Mouse (Mus musculus) hindbrain, embryonic 16.5 days (tissue): ENCODE measurements around the gene Zbtb1. TPM values are rescaled to one million over a fixed set of nuclear protein-coding genes. Genes with fewer than 3 reads are reported as not detected.
A peak's percentile ranks its signal among the peaks of the same experiment; 100 is the strongest.

ENCODE experiments used
- ATAC-seq: fragments of 200-750 bp; cut with Nextera tagmentation; 2 replicates; pipeline ENCODE4 v1.8.0; 2017; ENCODE audit warnings: moderate TSS enrichment, moderate library complexity
- H3K27ac ChIP-seq: fragments of 300-500 bp; sonication (generic); 2 replicates; pipeline ENCODE4 v1.5.1; 2014; ENCODE audit warnings: low read depth, mild to moderate bottlenecking, control low read depth, low read length, moderate library complexity
- H3K27me3 ChIP-seq: fragments of 300-500 bp; sonication (generic); replicated peaks from 2 replicates; pipeline ENCODE4 v1.6.1; 2014; ENCODE audit warnings: low read length; ENCODE audit not compliant: control insufficient read depth, insufficient read depth
- H3K36me3 ChIP-seq: fragments of 300-500 bp; sonication (generic); 2 replicates; pipeline ENCODE4 v1.6.1; 2014; ENCODE audit warnings: mild to moderate bottlenecking, low read length, moderate library complexity, mixed read lengths; ENCODE audit not compliant: control insufficient read depth, insufficient read depth
- H3K4me1 ChIP-seq: fragments of 300-500 bp; sonication (generic); 2 replicates; pipeline ENCODE4 v1.6.1; 2014; ENCODE audit warnings: low read depth, low read length; ENCODE audit not compliant: control insufficient read depth, insufficient read depth
- H3K4me2 ChIP-seq: fragments of 300-500 bp; sonication (generic); 2 replicates; pipeline ENCODE4 v1.6.1; 2014; ENCODE audit warnings: mild to moderate bottlenecking, low read length, control low read depth, moderate library complexity
- H3K4me3 ChIP-seq: fragments of 300-500 bp; sonication (generic); 2 replicates; pipeline ENCODE4 v1.5.1; 2014; ENCODE audit warnings: mild to moderate bottlenecking, low read length, control low read depth, moderate library complexity
- H3K9ac ChIP-seq: fragments of 300-500 bp; sonication (generic); 2 replicates; pipeline ENCODE4 v1.6.1; 2014; ENCODE audit warnings: low read depth, mild to moderate bottlenecking, control low read depth, low read length, moderate library complexity
- H3K9me3 ChIP-seq: fragments of 300-500 bp; sonication (generic); 2 replicates; pipeline ENCODE4 v1.6.1; 2014; ENCODE audit warnings: mild to moderate bottlenecking, low read length, moderate library complexity; ENCODE audit not compliant: control insufficient read depth
- WGBS: fragments of 180-500 bp; shearing (Covaris S2); extraction: QIAGEN DNeasy Blood & Tissue Kit; methylation state at CpG from one replicate; pipeline ENCODE4 v1.1.7; 2014; 5-methylcytosine and 5-hydroxymethylcytosine counted together
- polyA plus RNA-seq: library from polyadenylated mRNA; unstranded; fragments of >200 nt; fragmentation: Nextera tagmentation; extraction: Ambion mirVana; gene quantifications from 2 replicates; pipeline ENCODE4 v1.2.1, GENCODE M21; 2015

Gene Zbtb1
- polyA plus RNA-seq, 1 experiment from 2014 or later, result 3.2 TPM

DNA sequence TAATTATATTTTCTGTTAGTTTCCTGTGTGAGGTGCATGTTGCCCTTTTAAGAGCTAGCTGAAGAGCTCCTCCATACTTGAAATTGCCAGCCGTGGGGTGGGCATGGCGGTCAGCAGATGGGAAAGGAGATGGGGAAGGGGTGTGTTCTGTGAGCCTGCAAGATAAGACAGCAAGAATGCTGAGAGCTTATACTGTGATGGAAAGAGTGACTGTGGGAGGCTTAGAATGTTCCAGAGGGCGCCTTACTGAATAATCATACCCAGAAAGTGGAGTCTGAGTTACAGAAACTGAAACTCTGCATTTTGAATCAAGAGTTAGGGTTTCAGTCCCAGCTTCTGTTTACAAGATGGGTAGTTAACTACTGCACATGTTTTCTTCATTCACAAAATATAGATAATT is 5.4 kb downstream of the Zbtb1 start:
- peaks cover 9% of the 10 kb centered on the region for H3K4me1 ChIP-seq
- 92% methylated on average over 3 of the region's 3 CpGs for WGBS
- no peak overlapping the region for H3K27ac ChIP-seq
- no peak overlapping the region for H3K4me2 ChIP-seq
- no peak overlapping the region for H3K9ac ChIP-seq
- H3K36me3 ChIP-seq, result no peaks in the 10 kb centered on the region
- no peak for ATAC-seq
- no peaks in the 10 kb centered on the region for H3K9me3 ChIP-seq
- H3K27me3 ChIP-seq, result no peaks in the 10 kb centered on the region
- H3K4me3 ChIP-seq, result no peak overlapping the region

DNA sequence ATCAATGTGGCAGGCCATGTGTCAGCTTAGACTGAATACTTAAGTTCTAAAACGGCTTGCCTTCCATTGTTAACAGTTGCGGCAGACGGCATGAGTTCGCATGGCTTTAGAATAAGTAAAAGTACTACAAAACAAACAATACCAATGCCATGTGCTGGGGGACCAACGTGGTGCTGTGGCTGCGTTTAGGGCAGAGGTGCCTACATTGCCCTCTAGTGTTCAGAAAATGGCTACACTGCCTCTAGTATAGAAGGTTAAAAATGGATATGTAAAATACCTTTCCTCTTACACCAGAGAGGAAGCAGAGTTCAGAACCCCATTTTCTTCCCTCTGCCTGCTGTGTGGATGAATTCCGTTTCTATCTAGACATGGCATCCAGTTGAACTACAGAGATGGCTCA is 6.6 kb downstream of the Zbtb1 start:
- Histone ChIP-seq H3K4me2 (no peak overlapping the region), H3K9me3 (no peaks in the 10 kb centered on the region), H3K4me1 (peaks cover 7% of the 10 kb centered on the region), H3K4me3 (no peak overlapping the region), H3K36me3 (no peaks in the 10 kb centered on the region), H3K9ac (no peak overlapping the region), H3K27me3 (no peaks in the 10 kb centered on the region), H3K27ac (no peak overlapping the region)
- no peak for ATAC-seq
- 36% methylated on average over 7 of the region's 7 CpGs for WGBS

DNA sequence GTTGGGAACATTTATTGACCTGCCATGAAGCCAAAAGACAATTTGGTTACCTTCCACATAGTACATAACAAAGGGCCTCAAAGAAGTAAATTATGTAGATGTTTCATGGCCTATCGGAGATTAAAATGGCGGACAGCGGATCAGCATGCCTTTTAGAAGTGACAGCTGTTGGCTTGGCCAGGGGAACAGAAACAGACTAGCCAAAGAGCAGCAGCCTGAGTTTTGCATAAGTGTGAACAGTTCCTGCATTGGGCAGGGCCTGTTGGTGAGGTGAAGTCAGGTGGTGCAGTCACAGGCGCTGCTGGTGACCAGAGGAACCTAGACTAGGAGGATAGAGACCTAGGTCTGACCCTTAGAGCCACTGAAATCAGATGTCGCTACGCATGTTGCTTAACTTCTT is 7.0 kb downstream of the Zbtb1 start:
- ATAC-seq, result no peak
- 87% methylated on average over 6 of the region's 6 CpGs for WGBS
- Histone ChIP-seq H3K9me3 (no peaks in the 10 kb centered on the region), H3K4me2 (no peak overlapping the region), H3K36me3 (no peaks in the 10 kb centered on the region), H3K4me3 (no peak overlapping the region), H3K9ac (no peak overlapping the region), H3K4me1 (peaks cover 3% of the 10 kb centered on the region), H3K27me3 (no peaks in the 10 kb centered on the region), H3K27ac (no peak overlapping the region)

DNA sequence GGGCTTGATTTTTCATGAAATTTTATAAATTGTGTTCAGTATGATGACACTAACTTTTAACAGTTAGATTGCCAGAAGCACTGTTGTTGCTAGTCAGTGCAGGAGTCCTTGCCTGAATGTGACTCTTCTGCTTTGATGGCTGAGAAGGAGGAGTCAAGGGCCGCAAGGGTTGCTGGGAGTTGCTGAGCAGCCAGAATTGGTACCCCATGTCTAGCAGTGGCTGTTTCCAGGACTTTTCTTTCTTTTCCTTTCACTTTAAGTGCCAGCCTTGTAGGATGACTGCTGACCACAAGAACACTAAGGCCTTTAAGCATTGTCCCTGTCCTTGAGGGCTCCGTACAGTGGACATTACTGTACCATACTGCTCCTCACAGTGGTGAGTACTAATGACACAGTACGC is 7.7 kb downstream of the Zbtb1 start:
- H3K27ac ChIP-seq, result no peak overlapping the region
- no peaks in the 10 kb centered on the region for H3K9me3 ChIP-seq
- H3K4me3 ChIP-seq, result no peak overlapping the region
- no peaks in the 10 kb centered on the region for H3K27me3 ChIP-seq
- no peak overlapping the region for H3K4me2 ChIP-seq
- H3K36me3 ChIP-seq, result no peaks in the 10 kb centered on the region
- H3K9ac ChIP-seq, result no peak overlapping the region
- 91% methylated on average over 3 of the region's 3 CpGs for WGBS
- no peak for ATAC-seq
- H3K4me1 ChIP-seq, result no peaks in the 10 kb centered on the region

DNA sequence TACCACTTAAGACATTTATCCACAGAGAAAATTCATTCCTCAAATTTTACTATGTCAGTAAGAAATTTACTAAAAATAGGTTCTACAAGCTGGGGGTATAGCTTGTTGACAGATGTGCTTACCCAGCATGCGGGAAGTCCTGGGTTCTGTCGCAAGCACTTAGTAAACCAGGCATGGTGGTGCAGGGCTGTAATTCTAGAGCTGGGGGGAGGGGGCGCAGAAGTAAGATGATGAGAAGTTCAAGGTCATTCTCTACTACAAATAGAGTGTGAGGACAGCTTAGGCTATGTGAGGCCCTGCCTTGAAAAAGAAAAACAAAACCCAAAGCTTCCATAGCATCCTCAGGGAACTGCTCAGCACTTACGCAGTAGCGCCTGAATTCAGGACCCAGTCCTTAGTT is 8.5 kb downstream of the Zbtb1 start:
- Histone ChIP-seq H3K27me3 (no peaks in the 10 kb centered on the region), H3K27ac (no peak overlapping the region), H3K4me3 (no peak overlapping the region), H3K4me1 (no peaks in the 10 kb centered on the region), H3K9me3 (no peaks in the 10 kb centered on the region), H3K9ac (no peak overlapping the region), H3K36me3 (no peaks in the 10 kb centered on the region), H3K4me2 (no peak overlapping the region)
- ATAC-seq, result no peak
- 93% methylated on average over 5 of the region's 5 CpGs for WGBS

DNA sequence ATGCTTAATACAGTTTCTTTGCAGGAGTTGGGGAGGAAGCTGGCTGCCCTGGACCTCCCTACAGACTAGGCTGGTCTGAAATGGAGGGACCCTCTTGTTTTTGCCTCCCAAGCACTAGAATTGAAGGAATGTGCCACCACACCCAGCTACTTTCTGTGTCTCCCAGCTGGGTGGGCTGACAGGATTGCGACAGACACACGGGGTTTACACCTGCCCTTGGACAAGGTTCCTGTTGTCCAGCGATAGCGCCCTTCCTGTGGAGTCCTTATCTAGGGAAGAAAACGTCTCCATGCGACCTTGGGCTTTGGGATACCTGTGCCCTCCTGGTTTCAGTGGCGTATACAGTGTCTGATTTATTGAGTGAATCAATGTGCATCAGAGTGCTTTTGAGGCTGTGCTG is 10.1 kb downstream of the Zbtb1 start:
- no peak for ATAC-seq
- no peaks in the 10 kb centered on the region for H3K9me3 ChIP-seq
- 88% methylated on average over 7 of the region's 7 CpGs for WGBS
- no peaks in the 10 kb centered on the region for H3K36me3 ChIP-seq
- H3K4me1 ChIP-seq, result no peaks in the 10 kb centered on the region
- H3K27me3 ChIP-seq, result no peaks in the 10 kb centered on the region
- H3K9ac ChIP-seq, result no peak overlapping the region
- H3K4me2 ChIP-seq, result no peak overlapping the region
- no peak overlapping the region for H3K27ac ChIP-seq
- H3K4me3 ChIP-seq, result no peak overlapping the region

DNA sequence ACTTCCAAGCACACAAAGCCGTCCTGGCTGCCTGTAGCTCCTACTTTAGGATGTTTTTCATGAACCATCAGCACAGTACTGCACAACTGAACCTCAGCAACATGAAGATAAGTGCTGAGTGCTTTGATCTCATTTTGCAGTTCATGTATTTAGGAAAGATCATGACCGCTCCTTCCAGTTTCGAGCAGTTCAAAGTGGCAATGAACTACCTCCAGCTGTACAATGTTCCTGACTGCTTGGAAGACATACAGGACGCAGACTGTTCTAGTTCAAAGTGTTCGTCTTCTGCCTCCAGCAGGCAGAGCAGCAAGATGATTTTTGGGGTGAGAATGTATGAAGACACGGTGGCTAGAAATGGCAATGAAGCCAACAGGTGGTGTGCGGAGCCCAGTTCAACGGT is 15.3 kb downstream of the Zbtb1 start:
- Histone ChIP-seq H3K27ac (no peak overlapping the region), H3K9ac (no peak overlapping the region), H3K4me1 (no peaks in the 10 kb centered on the region), H3K36me3 (0 out of 2 replicates have a peak, but pooled peaks cover 2% of the 10 kb centered on the region), H3K27me3 (no peaks in the 10 kb centered on the region), H3K9me3 (no peaks in the 10 kb centered on the region), H3K4me3 (no peak overlapping the region), H3K4me2 (no peak overlapping the region)
- 94% methylated on average over 8 of the region's 8 CpGs for whole genome bisulfite sequencing
- ATAC-seq, result no peak

DNA sequence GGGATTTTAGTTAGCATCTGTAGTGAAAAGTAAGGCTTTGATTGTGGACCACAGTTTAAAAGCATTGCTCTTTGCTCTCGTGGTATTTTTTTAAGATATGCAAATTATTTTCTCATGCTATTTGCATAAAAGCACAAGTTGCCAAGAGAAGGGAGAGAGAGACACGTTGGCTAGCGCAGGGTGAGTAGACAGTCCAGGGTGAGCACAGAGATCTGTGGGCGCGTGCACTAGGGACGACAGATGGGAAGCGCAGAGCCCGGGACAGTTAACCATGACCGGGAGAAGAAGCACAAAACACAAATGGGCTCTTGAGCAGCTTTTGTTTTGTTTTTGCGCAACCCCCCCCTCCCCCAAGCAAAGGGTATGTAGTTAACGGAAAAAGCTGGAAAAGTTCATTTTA is 18.7 kb downstream of the Zbtb1 start:
- WGBS, result 53% methylated on average over 11 of the region's 11 CpGs
- Histone ChIP-seq H3K27me3 (no peaks in the 10 kb centered on the region), H3K27ac (no peak overlapping the region), H3K9me3 (no peaks in the 10 kb centered on the region), H3K36me3 (0 out of 2 replicates have a peak, but pooled peaks cover 2% of the 10 kb centered on the region), H3K4me3 (no peak overlapping the region), H3K4me1 (no peaks in the 10 kb centered on the region), H3K9ac (no peak overlapping the region), H3K4me2 (no peak overlapping the region)
- ATAC-seq, result peak; percentile 60; the same call in 1 of the 2 replicates

DNA sequence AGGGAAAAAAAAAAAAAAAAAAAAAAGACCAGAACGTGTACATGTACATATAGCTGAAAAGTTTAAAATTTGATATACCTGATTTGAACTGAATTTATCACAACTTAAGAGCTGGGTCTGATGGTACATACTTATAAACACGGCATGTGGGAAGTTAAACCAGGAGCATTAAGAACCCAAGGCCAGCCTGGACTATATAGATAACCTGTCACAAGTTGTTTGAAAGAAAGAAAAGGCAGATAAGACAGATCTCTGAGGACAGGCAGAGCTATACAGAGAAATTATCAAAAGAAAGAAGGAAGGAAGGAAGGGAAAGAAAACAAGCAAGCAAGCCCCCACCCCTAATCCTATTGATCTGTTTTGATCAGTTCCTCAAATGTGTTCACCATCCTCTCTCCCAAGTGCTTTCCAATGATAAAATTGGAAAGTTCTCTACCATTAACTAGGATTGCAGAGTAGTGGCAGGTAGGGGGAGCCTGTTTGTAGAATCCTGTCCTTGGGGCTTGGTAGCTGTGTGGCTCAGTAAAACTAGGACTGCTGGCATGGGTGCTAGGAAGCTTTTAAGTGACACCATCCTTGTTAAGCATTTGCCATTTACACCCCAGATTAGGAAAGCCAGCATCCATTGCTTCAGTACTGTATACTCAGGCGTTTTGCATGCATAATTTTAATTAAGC is 21.7 kb downstream of the Zbtb1 start:
- H3K4me3 ChIP-seq, result no peak overlapping the region
- 87% methylated on average over 3 of the region's 3 CpGs for WGBS
- H3K4me1 ChIP-seq, result no peaks in the 10 kb centered on the region

DNA sequence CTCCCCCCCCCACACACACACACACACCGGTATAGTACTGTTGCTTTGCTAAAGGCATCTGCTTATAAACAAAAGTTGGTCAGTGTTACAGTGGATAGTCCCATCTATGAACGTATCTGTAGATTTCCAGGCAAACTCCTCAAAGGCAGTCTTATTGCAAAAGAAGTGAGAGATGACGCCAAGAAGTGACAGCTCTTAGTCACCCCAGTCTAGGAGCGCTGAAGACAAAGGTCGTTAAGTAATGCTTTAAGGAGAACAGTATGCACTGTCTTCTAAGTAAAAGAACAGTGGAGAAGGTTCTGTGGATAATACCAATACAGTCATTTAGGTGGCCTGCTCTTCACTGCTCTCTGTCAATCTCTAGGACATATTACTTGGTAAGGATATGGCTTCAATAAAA is 22.9 kb downstream of the Zbtb1 start:
- ATAC-seq, result no peak
- H3K4me3 ChIP-seq, result no peak overlapping the region
- H3K27ac ChIP-seq, result no peak overlapping the region
- no peaks in the 10 kb centered on the region for H3K4me1 ChIP-seq
- 86% methylated on average over 5 of the region's 5 CpGs for WGBS
- no peaks in the 10 kb centered on the region for H3K9me3 ChIP-seq
- no peaks in the 10 kb centered on the region for H3K27me3 ChIP-seq
- H3K36me3 ChIP-seq, result no peaks in the 10 kb centered on the region
- no peak overlapping the region for H3K4me2 ChIP-seq
- no peak overlapping the region for H3K9ac ChIP-seq

More for the DNA sequence above, 21.7 kb downstream of the Zbtb1 start:
- no peaks in the 10 kb centered on the region for H3K9me3 ChIP-seq
- no peaks in the 10 kb centered on the region for H3K36me3 ChIP-seq
- H3K4me2 ChIP-seq, result no peak overlapping the region
- no peaks in the 10 kb centered on the region for H3K27me3 ChIP-seq
- ATAC-seq, result no peak
- H3K27ac ChIP-seq, result no peak overlapping the region
- no peak overlapping the region for H3K9ac ChIP-seq
